ENCODE assay signal across 15 mouse cellular contexts in the genomic region with DNA sequence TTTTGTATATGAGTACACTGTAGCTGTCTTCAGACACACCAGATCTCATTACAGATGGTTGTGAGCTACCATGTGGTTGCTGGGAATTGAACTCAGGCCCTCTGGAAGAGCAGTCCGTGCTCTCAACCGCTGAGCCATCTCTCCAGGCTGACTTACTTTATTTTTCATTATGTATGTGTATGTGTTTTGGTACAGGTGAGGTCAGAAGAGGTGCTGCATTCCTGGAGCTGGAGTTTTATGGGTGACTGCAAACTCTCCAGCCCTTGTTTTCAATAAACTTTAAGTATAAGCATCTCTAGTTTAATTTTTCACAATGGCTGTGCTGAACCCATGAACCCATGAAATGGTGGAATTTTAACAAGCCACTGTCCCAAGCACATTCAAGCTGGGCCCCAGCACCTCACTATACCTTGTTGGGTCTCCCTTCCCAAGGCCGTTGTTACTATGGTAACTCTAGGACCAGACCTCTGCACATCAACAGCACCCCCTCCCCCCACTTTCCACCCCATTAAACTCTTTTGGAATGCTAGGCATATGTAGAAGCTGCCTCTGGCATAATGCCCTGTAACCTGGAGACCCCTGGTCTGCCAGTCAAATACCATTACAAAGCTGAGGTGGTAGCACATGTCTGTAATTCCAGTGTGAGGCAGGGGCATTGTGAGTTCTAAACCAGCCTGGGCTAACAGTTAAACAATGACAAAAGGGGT. TPM values are rescaled to one million over a fixed set of nuclear protein-coding genes. Genes with fewer than 3 reads are reported as not detected.
A peak's percentile ranks its signal among the peaks of the same experiment; 100 is the strongest.
DNase-seq lines count a peak whose midpoint lies in the region.
"Had no signal": no experiment of that assay in that cellular context is flagged by ENCODE, and none has a peak within 500 bp of the region (broad histone marks: within the 10 kb centered on the region; RNA-seq: fewer than 3 reads in every experiment).

No protein-coding gene starts in this region.

- no peaks in the 10 kb centered on the region for H3K27me3 ChIP-seq in embryonic facial prominence, embryonic 10.5 days (replicated peaks; ENCODE audit: low read depth, poor library complexity, severe bottlenecking)
- H3K27me3 ChIP-seq: forebrain, embryonic 13.5 days; heart, embryonic 12.5 days; limb, embryonic 15.5 days had no signal

- H3K4me3 ChIP-seq in embryonic facial prominence, embryonic 10.5 days, result no peak overlapping the region
- H3K4me3 ChIP-seq: forebrain, embryonic 13.5 days; heart, embryonic 12.5 days; limb, embryonic 15.5 days had no signal

- no peaks in the 10 kb centered on the region for H3K9me3 ChIP-seq in embryonic facial prominence, embryonic 10.5 days
- H3K9me3 ChIP-seq: forebrain, embryonic 13.5 days; heart, embryonic 12.5 days; limb, embryonic 15.5 days had no signal

- H3K27ac ChIP-seq in embryonic facial prominence, embryonic 10.5 days (replicated peaks), result no peak overlapping the region
- H3K27ac ChIP-seq: forebrain, embryonic 13.5 days; limb, embryonic 15.5 days had no signal

- intact Hi-C loops in left cerebral cortex, postnatal 10 days (cut with DNase I), result no loop called here

- peak; percentile 39 for DNase-seq in kidney, adult 9 months
- no peak for DNase-seq in kidney, adult 18-20 months
- peak; percentile 38 for DNase-seq in embryonic facial prominence, embryonic 10.5 days (ENCODE audit: low spot score)
- DNase-seq in kidney, postnatal 14 days, result peak; percentile 82
- DNase-seq in retina, embryonic 14.5 days (ENCODE audit: low spot score), result peak; percentile 55
- no peak for DNase-seq in ovary, postnatal 10 days (ENCODE audit: low spot score)
- no peak for DNase-seq in left cerebral cortex, postnatal 10 days (ENCODE audit: extremely low spot score in 1 of 2, low spot score in 2 of 2)
- DNase-seq: cerebellum, adult 8-10 months; gastrocnemius, postnatal 14 days; lung, adult 2 months; thymus, adult 2 months had no signal

- WGBS in embryonic facial prominence, embryonic 10.5 days, result 78% methylated on average over 3 of the region's 3 CpGs

- peaks cover 26% of the 10 kb centered on the region for H3K4me1 ChIP-seq in embryonic facial prominence, embryonic 10.5 days
- H3K4me1 ChIP-seq: heart, embryonic 12.5 days had no signal

- H3K36me3 ChIP-seq in embryonic facial prominence, embryonic 10.5 days (replicated peaks), result no peaks in the 10 kb centered on the region
- H3K36me3 ChIP-seq: heart, embryonic 12.5 days; limb, embryonic 15.5 days had no signal

RNA-seq across cellular contexts. Expression of a gene that starts 5.6 kb away (rescaled TPM):
- 5.4 and 6.9 TPM in 2 replicates for polyA plus RNA-seq in embryonic facial prominence, embryonic 10.5 days (2016; fragmentation: Nextera tagmentation; extraction: Ambion mirVana)
- 1 to 10 TPM; 7.0 to 7.8 TPM for total RNA-seq in left cerebral cortex, postnatal 10 days (2021)

RNA-seq across cellular contexts. Expression of a gene that starts 54.0 kb away (rescaled TPM):
- polyA plus RNA-seq in embryonic facial prominence, embryonic 10.5 days (2016; fragmentation: Nextera tagmentation; extraction: Ambion mirVana), result 48.9 and 49.4 TPM in 2 replicates
- total RNA-seq in left cerebral cortex, postnatal 10 days (2021), result 10 to 100 TPM; 48.9 to 50.0 TPM

RNA-seq across cellular contexts. Expression of a gene that starts 55.9 kb away (rescaled TPM):
- 0.34 and 0.36 TPM in 2 replicates for polyA plus RNA-seq in embryonic facial prominence, embryonic 10.5 days (2016; fragmentation: Nextera tagmentation; extraction: Ambion mirVana)
- total RNA-seq in left cerebral cortex, postnatal 10 days (2021), result 1 to 10 TPM; 1.4 to 2.6 TPM
- total RNA-seq: gastrocnemius, postnatal 14 days; hematopoietic stem cell, adult 5-6 weeks had no signal

Comparison
In these comparisons a context has a peak if more than half of its experiments do, and no peak if none do; other contexts are left out.
1. DNase-seq: peak in kidney, adult 9 months (single experiment), embryonic facial prominence, embryonic 10.5 days (single experiment), kidney, postnatal 14 days (single experiment) and retina, embryonic 14.5 days (single experiment); none in kidney, adult 18-20 months (single experiment), ovary, postnatal 10 days (single experiment) and left cerebral cortex, postnatal 10 days (0 of 2).